Mouse (Mus musculus) ES-E14 (cell line): Measurements from ENCODE around the gene Rai14. TPM values are rescaled to one million over a fixed set of nuclear protein-coding genes. Genes with fewer than 3 reads are reported as not detected.

Experiments used
- DNase-seq: peaks from one replicate; pipeline ENCODE4 v3.0.0-alpha.2; 2013; ENCODE audit warnings: low read depth, low spot score
- H3K27ac ChIP-seq: 2 replicates; pipeline ENCODE4 v1.5.1; 2012; ENCODE audit warnings: low read depth, mild to moderate bottlenecking, low read length, moderate library complexity, mixed read lengths; ENCODE audit not compliant: poor library complexity, insufficient read depth, severe bottlenecking
- H3K36me3 ChIP-seq: 2 replicates; pipeline ENCODE4 v1.6.1; 2012; ENCODE audit warnings: mild to moderate bottlenecking, low read length, moderate library complexity, mixed read lengths; ENCODE audit not compliant: control insufficient read depth, poor library complexity, insufficient read depth, severe bottlenecking
- H3K4me1 ChIP-seq, 2 experiments: fragments of 150-350 bp in 1 of 2; sonication (generic) in 1 of 2; 2 replicates each; pipeline ENCODE4 v1.6.1; 2012; ENCODE audit warnings: low read length in 2 of 2, mild to moderate bottlenecking in 1 of 2, mixed read lengths in 1 of 2; ENCODE audit not compliant: control insufficient read depth in 2 of 2, insufficient read depth in 2 of 2, poor library complexity in 1 of 2
- H3K4me3 ChIP-seq, 2 experiments: fragments of 150-350 bp in 1 of 2; sonication (generic) in 1 of 2; 2 replicates each; pipeline ENCODE4 v1.5.1; 2012; ENCODE audit warnings: low read length in 2 of 2, low read depth in 1 of 2, mild to moderate bottlenecking in 1 of 2, mixed read lengths in 1 of 2; ENCODE audit not compliant: insufficient read depth in 1 of 2, poor library complexity in 1 of 2, severe bottlenecking in 1 of 2
- H3K9ac ChIP-seq: 2 replicates; pipeline ENCODE4 v1.6.1; 2012; ENCODE audit warnings: low read depth, mild to moderate bottlenecking, low read length, mixed read lengths; ENCODE audit not compliant: poor library complexity, insufficient read depth, severe bottlenecking
- H3K9me3 ChIP-seq: fragments of 150-350 bp; sonication (generic); 2 replicates; pipeline ENCODE4 v1.6.1; 2012; ENCODE audit warnings: low read depth, mild to moderate bottlenecking, low read length; ENCODE audit not compliant: control insufficient read depth, insufficient read depth
- CHD2 ChIP-seq: IDR thresholded peaks from 2 replicates; pipeline ENCODE4 v1.6.1; 2014; ENCODE audit warnings: mild to moderate bottlenecking, low read depth, low read length, inconsistent platforms
- HCFC1 ChIP-seq: IDR thresholded peaks from 2 replicates; pipeline ENCODE4 v1.6.1; 2012; ENCODE audit warnings: low read length, inconsistent platforms, borderline replicate concordance; ENCODE audit not compliant: insufficient read depth
- MAFK ChIP-seq: IDR thresholded peaks from 2 replicates; pipeline ENCODE4 v1.6.1; 2014; ENCODE audit warnings: mild to moderate bottlenecking, low read depth, low read length, inconsistent platforms; ENCODE audit not compliant: insufficient read depth
- ZC3H11A ChIP-seq: IDR thresholded peaks from 2 replicates; pipeline ENCODE4 v1.6.1; 2012; ENCODE audit warnings: low read depth, mild to moderate bottlenecking, inconsistent platforms, low read length, borderline replicate concordance
- ZNF384 ChIP-seq: IDR thresholded peaks from 2 replicates; pipeline ENCODE4 v1.6.1; 2012; ENCODE audit warnings: low read depth, low read length, inconsistent platforms
- in situ Hi-C, 2 experiments: fragments of 600-800 bp; cut with MboI; formaldehyde crosslinking; loops; one replicate each; pipeline ENCODE4 v1.15.1; 2025; ENCODE audit warnings: low sequenced_read_pairs in 2 of 2, inconsistent platforms in 1 of 2; ENCODE audit not compliant: unreplicated experiment in 2 of 2
- total RNA-seq: library from RNA; depleted of rRNA; stranded (reverse); fragments of 300-350 nt; gene quantifications from 2 replicates; pipeline ENCODE4 v1.2.3, GENCODE M21; 2012

The Rai14 gene
- total RNA-seq, 1 experiment = 35.0 TPM

DNA sequence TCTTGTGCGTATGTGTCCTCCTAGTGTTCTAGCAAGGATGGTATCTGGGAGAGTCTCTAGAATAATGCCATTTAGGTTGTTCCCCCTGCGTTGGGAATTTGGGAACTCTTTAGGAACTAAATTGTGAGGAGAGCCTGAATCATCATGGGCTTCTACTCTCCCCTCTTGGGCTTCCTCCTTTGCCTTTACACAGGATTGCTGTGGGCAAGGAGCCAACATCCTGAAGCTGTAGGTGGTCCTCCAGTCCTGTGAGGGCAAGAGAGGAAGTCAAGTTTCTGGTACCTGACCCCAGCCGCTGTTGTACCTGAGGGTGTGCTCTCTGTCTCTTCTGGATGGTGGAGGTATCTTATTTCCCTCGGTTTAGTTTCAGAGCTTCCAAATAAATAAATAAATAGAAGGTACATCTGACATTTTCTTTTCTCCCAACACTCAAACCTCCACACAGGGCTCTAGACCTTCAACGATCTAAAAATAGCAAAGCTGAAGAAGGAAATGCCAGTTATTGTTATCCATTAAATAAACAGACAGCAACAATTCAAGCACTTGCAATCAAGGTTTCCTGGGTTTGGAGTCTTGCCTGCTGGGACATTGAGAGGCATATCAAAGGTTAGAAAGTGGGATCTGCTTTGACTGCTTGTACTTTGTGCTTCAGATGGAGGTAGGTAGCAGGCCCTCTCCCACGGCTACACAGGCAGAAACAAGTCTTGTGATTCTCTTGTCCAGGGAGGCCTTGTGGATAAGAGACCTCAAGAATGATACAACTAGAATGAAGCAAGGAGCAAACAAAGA is 24.1 kb upstream of the Rai14 start:
- no peak for DNase-seq
- Histone ChIP-seq H3K9me3 (no peaks in the 10 kb centered on the region), H3K36me3 (no peaks in the 10 kb centered on the region), H3K27ac (no peak overlapping the region), H3K4me3 (no peak overlapping the region), H3K4me1 (peaks cover 0 to 4% of the 10 kb centered on the region in 2 experiments; a peak in 2 of 4 replicates), H3K9ac (no peak overlapping the region)
- TF ChIP-seq ZC3H11A = no peak
- no peak for TF ChIP-seq HCFC1
- no peak for TF ChIP-seq CHD2
- no peak for TF ChIP-seq ZNF384
- no peak for TF ChIP-seq MAFK
- in situ Hi-C loops = no loop called here

DNA sequence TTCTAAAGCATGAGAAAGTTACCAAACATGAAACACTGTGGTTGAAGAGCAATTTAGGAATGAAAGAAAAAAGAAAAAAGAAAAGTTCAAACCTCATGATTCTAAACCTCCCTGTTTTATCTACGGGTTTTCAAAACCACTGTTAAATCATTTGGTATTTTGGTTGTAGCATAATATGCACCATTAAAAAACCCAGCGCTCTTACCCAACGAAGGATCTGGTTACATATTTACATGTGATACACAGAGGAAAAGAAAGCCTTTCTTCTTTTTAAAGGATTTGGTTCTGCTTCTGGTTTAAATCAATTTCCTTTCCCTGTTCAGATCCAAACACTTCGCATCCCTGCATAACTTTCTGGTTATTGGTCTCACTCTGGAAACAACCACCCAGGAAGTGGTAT is 21.5 kb upstream of the Rai14 start:
- DNase-seq = no peak
- no peak overlapping the region for H3K27ac ChIP-seq
- no peaks in the 10 kb centered on the region for H3K9me3 ChIP-seq
- no peak for TF ChIP-seq MAFK
- TF ChIP-seq HCFC1 = no peak
- no peak for TF ChIP-seq ZC3H11A
- no peak overlapping the region for H3K4me3 ChIP-seq
- H3K36me3 ChIP-seq = no peaks in the 10 kb centered on the region
- H3K4me1 ChIP-seq = peaks cover 0 to 4% of the 10 kb centered on the region in 2 experiments; a peak in 2 of 4 replicates
- no peak overlapping the region for H3K9ac ChIP-seq
- in situ Hi-C loops = no loop called here

- peaks cover 0 to 4% of the 10 kb centered on the region in 2 experiments; a peak in 2 of 4 replicates for H3K4me1 ChIP-seq
- no peak overlapping the region for H3K27ac ChIP-seq
- no peak for DNase-seq
- no peaks in the 10 kb centered on the region for H3K36me3 ChIP-seq
- in situ Hi-C loops = no loop called here
- TF ChIP-seq CHD2 (no peak), ZNF384 (no peak), HCFC1 (no peak), MAFK (no peak), ZC3H11A (no peak)
- H3K4me3 ChIP-seq = peak overlapping the region; percentile 3 to 10; a peak in 3 of 4 replicates
- no peaks in the 10 kb centered on the region for H3K9me3 ChIP-seq
- H3K9ac ChIP-seq = no peak overlapping the region; the same call in 1 of the 2 replicates
Observed at GRCm38 (mm10) chr15:10735216-10735615, 20.8 kb upstream of the Rai14 start.

DNA sequence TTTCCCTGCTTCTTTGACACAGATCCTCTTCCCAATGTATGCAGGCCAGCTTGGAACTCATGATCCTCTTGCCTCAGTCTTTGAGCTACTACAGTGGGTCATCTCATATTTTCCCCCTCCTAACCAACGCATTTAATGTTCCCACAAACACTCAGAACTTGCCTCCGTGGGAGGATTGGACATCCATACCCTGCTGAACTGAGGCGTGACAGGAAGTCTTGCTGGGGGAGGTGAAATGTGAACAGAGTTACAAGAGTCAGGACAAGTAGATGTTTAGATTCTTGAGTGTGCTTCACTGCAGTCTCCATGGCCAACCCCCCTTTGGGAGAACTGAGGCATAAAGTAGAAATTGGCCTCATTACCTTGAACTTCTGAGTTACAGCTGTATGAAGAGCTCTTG is 17.0 kb upstream of the Rai14 start:
- in situ Hi-C loops = no loop called here
- no peaks in the 10 kb centered on the region for H3K9me3 ChIP-seq
- H3K36me3 ChIP-seq = no peaks in the 10 kb centered on the region
- H3K4me3 ChIP-seq = no peak overlapping the region
- H3K4me1 ChIP-seq = peaks cover 0 to 4% of the 10 kb centered on the region in 2 experiments; a peak in 2 of 4 replicates
- DNase-seq = no peak
- TF ChIP-seq MAFK (no peak), CHD2 (no peak), HCFC1 (no peak), ZC3H11A (no peak), ZNF384 (no peak)
- no peak overlapping the region for H3K9ac ChIP-seq
- H3K27ac ChIP-seq = no peak overlapping the region
